Mouse (Mus musculus): Measurements from ENCODE around the gene Myh11. TPM values are rescaled to one million over a fixed set of nuclear protein-coding genes. Genes with fewer than 3 reads are reported as not detected.
"Not testable (repeated sequence)": the region's sequence is repeated elsewhere in the genome, so short reads cannot be mapped to it uniquely, and the experiment has no call there.

The Myh11 gene
- polyA plus RNA-seq, 1 experiment from 2014 or later = 0.70 TPM

DNA sequence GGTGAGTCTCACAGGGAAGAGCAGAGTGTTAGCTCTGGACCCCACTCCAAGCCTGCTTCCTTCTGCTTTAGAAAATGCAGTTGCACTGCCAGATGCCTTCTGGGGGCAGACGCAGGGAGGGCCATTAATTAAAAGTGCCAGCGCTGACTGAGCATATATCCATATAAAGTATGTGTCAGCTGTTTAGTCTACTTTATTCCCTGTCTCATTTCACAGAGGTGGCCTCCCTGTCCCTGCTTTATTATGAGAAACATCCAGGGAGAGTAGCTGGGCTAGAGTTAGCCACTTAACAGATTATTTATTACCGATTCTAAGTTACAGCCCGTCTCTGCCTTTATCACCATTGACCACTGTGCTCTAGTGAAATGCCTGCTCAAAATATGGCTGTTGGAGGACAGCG is 108.8 kb downstream of the Myh11 start:
- Histone ChIP-seq H3K4me3 (no peak overlapping the region), H3K27ac (no peak overlapping the region), H3K27me3 (ENCODE audit: insufficient read depth, poor library complexity, severe bottlenecking) (no peaks in the 10 kb centered on the region), H3K9me3 (no peaks in the 10 kb centered on the region), H3K4me1 (peaks cover 3% of the 10 kb centered on the region; the same call in 1 of the 2 replicates), H3K36me3 (peaks cover 97% of the 10 kb centered on the region)
- WGBS = 98% methylated on average over 5 of the region's 5 CpGs
- no peak for DNase-seq (ENCODE audit: low spot score)

DNA sequence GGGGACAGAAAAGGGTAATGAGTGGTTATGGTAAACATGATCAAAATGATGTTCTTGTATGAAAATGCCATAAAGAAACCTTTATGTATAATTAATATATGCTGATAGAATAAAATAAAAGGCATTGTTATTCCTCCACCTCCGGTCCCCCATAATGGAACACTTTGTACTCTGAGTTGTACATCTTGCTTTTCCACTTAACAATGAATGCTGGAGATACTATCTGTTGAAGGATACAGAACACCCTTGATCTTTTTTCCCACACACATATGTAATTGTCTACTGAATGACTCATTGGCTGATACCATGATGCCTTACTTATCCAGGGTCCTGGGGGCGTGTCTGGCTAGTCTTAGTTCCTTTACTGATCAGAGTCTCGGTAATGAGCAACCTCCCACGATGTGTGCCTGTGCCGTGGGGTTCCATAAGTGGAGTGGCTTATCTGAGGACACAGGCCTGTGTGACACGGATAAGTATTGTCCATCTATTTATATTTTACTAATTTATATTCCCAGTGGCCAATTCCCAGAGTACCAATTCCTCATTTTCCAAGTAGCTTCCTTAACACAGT is 110.9 kb downstream of the Myh11 start:
- Histone ChIP-seq H3K9me3 (no peaks in the 10 kb centered on the region), H3K36me3 (peaks cover 97% of the 10 kb centered on the region), H3K27ac (no peak overlapping the region), H3K4me1 (peaks cover 3% of the 10 kb centered on the region; the same call in 1 of the 2 replicates), H3K4me3 (no peak overlapping the region), H3K27me3 (ENCODE audit: insufficient read depth, poor library complexity, severe bottlenecking) (no peaks in the 10 kb centered on the region)
- no peak for DNase-seq (ENCODE audit: low spot score)
- 66% methylated on average over 6 of the region's 6 CpGs for WGBS

DNA sequence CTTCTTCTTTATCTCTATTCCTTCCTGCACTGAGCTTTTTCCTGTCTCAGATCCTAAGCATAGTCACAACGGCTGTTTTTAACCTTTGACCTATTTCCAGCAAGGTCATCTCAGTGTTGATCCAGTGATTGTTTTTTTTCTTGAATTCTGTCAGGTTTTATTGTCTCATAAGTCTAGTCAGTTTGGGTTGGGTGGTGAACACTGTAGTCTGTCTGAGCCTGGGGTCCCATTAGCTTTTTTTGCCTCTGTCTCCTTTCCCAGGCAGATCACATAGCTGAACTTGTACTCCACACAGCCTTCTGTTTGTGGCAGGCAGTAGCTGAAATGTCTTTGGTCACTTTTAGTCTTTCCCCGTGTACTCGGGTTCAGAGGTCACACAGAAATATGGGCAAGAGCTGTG is 113.1 kb downstream of the Myh11 start:
- Histone ChIP-seq H3K4me3 (no peak overlapping the region), H3K27ac (no peak overlapping the region), H3K9me3 (no peaks in the 10 kb centered on the region), H3K4me1 (peaks cover 3% of the 10 kb centered on the region; the same call in 1 of the 2 replicates), H3K27me3 (ENCODE audit: insufficient read depth, poor library complexity, severe bottlenecking) (no peaks in the 10 kb centered on the region), H3K36me3 (peaks cover 97% of the 10 kb centered on the region)
- no peak for DNase-seq (ENCODE audit: low spot score)
- 49% methylated on average over 3 of the region's 3 CpGs for WGBS

DNA sequence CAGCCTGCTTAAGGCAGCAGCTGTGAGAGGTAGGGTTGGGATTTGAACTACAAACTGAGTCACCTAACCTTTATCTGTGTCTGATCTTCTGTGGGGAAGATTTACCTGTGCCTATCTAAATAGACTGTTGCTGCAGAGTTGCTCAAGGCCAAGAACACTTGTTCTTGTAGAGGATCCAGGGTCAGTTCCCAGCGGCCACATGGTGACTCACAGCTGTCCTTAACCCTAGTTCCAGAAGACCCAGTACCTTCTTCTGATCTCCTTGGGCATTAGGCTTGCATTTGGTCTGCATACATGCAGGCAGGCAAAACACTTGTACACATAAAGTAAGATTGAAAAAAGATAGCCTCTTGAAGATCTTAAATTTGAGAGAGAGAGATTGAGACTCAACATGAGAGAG is 121.5 kb downstream of the Myh11 start:
- Histone ChIP-seq H3K4me1 (peaks cover 13% of the 10 kb centered on the region), H3K27ac (no peak overlapping the region), H3K9me3 (no peaks in the 10 kb centered on the region), H3K27me3 (ENCODE audit: insufficient read depth, poor library complexity, severe bottlenecking) (no peaks in the 10 kb centered on the region), H3K36me3 (peaks cover 77% of the 10 kb centered on the region), H3K4me3 (no peak overlapping the region)
- 98% methylated on average over 1 of the region's 1 CpGs for WGBS
- no peak for DNase-seq (ENCODE audit: low spot score)

DNA sequence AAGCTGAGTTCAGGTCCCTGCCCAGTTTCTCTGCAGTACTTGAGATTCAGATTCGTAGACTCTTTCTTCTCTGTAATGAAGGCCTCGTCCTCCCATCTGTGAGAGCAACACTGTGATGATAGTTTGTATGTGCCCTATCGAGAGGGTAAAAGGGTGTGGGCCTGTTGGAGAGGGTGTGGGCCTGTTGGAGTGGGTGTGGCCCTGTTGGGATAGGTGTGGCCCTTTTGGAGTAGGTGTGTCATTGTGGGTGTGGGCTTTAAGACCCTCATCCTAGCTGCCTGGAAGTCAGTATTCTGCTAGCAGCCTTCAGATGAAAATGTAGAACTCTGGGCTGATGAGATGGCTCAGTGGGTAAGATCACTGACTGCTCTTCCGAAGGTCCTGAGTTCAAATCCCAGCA is 124.7 kb downstream of the Myh11 start:
- DNase-seq (ENCODE audit: low spot score) = no peak
- WGBS = 84% methylated on average over 4 of the region's 4 CpGs
- H3K9me3 ChIP-seq = no peaks in the 10 kb centered on the region
- no peak overlapping the region for H3K4me3 ChIP-seq
- no peaks in the 10 kb centered on the region for H3K27me3 ChIP-seq (ENCODE audit: insufficient read depth, poor library complexity, severe bottlenecking)
- H3K4me1 ChIP-seq = peaks cover 20% of the 10 kb centered on the region
- H3K27ac ChIP-seq = no peak overlapping the region
- H3K36me3 ChIP-seq = peaks cover 49% of the 10 kb centered on the region

DNA sequence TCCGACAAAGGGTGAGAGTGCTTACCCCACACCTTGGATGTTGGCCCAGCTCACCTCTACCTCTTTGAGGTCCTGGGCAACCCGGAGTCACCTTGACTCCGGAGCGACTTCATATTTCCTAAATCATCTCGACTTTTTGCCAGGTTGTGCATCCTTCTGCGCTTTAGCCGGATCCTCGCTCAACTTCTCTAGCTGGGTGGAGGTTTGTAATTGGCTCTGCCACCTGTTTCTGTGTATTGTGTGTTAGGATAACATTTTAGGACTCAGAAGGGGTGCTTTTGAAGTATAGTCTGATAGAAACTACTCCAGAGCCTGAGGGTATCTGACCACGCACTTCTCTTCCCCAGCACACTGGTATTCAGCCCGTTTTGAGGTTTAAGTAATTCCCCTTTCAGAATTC is 127.4 kb downstream of the Myh11 start:
- H3K4me3 ChIP-seq = peak overlapping the region; percentile 79
- H3K9me3 ChIP-seq = no peaks in the 10 kb centered on the region
- peaks cover 21% of the 10 kb centered on the region for H3K36me3 ChIP-seq
- H3K27me3 ChIP-seq (ENCODE audit: insufficient read depth, poor library complexity, severe bottlenecking) = no peaks in the 10 kb centered on the region
- DNase-seq (ENCODE audit: low spot score) = no peak
- H3K4me1 ChIP-seq = peaks cover 20% of the 10 kb centered on the region
- peak overlapping the region; percentile 94 for H3K27ac ChIP-seq
- WGBS = 3% methylated on average over 10 of the region's 10 CpGs

DNA sequence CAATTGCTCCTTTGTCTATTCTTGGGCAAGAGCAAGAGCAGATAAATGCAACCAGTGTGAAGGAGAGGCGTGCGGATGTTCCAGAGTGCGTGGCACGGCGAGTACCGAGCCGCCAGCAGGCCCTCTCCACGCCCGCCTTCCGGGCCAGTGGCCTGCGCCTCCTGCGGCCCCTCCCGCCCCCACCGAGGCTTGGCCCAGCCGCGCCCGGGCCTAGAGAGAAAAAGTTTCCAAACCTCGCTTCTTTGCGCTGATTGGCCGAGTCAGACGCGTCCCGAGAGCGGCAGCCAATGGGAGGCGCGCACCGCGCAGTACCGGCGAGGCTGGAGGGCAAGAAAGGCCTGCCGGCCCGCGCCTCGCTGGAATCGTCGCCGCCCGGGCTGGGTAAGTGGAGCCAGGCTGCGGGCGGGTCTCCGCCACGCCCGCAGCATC is 128.2 kb downstream of the Myh11 start, which contains the start of the genes Nde1 and Marf1:
Gene Nde1 (plus strand): TSS at position 288 of the 429 bp plus-strand sequence.
Gene Marf1 (minus strand): TSS at position 364 of the 429 bp plus-strand sequence.
- Histone ChIP-seq H3K36me3 (peaks cover 14% of the 10 kb centered on the region; the same call in 1 of the 2 replicates), H3K4me3 (peak within 1 kb of the TSS; percentile 79), H3K9me3 (no peaks in the 10 kb centered on the region), H3K27me3 (ENCODE audit: insufficient read depth, poor library complexity, severe bottlenecking) (no peaks in the 10 kb centered on the region), H3K27ac (peak within 1 kb of the TSS; percentile 94), H3K4me1 (peaks cover 25% of the 10 kb centered on the region)
- WGBS = 0% methylated on average over 37 of the region's 43 CpGs
- peak; percentile 97 for DNase-seq (ENCODE audit: low spot score)

DNA sequence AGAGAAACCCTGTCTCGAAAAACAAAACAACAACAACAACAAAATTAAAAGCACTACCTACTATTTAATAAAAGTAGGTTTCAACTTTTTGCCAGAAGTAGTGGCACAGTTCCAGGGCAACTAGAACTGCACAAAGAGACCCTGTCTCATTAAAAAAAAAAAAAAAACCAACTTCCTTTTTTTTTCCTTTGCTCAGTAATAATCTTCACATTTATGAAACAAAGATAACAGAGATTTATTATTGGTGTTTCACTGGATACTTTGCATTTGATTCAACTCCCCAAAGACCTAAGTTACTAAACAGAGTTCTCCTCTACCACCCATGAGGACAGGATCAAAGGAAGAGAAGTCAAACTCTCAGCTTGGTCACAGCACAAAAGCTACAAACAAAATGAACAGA is 130.2 kb downstream of the Myh11 start:
- Histone ChIP-seq H3K36me3 (peaks cover 2% of the 10 kb centered on the region; the same call in 1 of the 2 replicates), H3K9me3 (no peaks in the 10 kb centered on the region), H3K4me3 (no peak overlapping the region), H3K27me3 (ENCODE audit: insufficient read depth, poor library complexity, severe bottlenecking) (no peaks in the 10 kb centered on the region), H3K27ac (no peak overlapping the region), H3K4me1 (peaks cover 29% of the 10 kb centered on the region)
- DNase-seq (ENCODE audit: low spot score) = no peak
- WGBS = 96% methylated on average over 1 of the region's 1 CpGs

DNA sequence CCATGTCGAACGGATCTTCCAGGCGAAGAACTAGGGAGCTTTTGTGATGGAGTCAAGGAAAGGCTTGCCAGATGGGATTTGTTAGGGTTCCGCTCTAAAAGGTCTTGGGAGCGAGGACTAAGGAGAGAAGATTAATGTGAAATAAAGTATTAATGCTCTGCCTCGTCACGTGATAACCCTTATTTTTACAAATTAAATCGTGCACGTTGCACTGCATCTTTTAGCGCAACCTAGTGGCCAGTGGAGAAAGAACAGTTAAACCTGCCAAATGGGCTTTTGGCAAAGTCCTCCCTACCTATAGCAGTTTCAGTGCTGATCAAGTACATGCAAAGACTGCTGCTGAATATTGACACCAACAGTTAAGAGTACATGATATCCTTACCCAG is 131.4 kb downstream of the Myh11 start:
- Histone ChIP-seq H3K4me1 (peaks cover 17% of the 10 kb centered on the region), H3K36me3 (no peaks in the 10 kb centered on the region), H3K27me3 (ENCODE audit: insufficient read depth, poor library complexity, severe bottlenecking) (no peaks in the 10 kb centered on the region), H3K9me3 (no peaks in the 10 kb centered on the region), H3K27ac (peak overlapping the region; percentile 89), H3K4me3 (peak overlapping the region; percentile 82)
- DNase-seq (ENCODE audit: low spot score) = peak; percentile 84
- 0% methylated on average over 10 of the region's 10 CpGs for WGBS

DNA sequence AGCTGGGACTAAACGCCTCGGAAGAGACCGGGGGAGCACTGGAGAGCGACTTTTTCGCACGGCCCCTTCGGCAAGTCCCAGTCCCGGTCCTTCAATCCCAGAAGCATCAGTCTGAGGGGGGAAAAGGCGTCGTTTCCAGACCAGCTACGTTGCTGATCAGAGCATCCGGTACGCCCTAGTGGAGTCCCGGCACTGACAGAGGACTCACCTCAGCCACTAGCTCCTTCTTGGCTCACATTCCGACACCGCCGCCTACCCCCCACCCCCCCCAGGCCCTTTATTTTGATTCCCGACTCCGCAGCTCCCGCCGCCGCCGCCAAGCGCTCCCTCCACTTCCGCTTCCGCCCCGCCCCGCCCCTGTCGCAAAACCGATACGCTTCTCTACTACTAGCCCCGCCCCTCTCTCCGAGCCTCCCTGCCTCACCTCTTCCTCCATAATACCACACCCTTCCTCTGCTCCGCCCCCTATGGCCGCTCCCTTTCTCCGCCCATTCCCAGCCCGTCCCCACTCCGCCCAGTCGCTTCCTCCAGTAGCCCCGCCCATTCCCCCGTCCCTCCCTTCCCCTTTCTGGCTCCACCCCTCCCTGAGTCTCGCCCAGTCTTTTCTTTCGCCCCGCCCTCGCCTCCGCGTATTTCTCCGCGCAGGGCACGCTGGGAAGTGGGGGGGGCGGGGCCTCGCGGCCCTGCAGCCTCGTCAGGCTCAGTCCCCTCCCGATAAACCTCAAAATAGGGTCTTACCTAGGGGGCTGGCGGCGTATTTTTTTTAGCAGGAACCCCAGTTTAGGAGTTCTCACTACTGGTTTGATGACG is 132.0 kb downstream of the Myh11 start:
- Histone ChIP-seq H3K4me3 (peak overlapping the region; percentile 82), H3K9me3 (no peaks in the 10 kb centered on the region), H3K27ac (peak overlapping the region; percentile 89), H3K4me1 (peaks cover 13% of the 10 kb centered on the region), H3K36me3 (no peaks in the 10 kb centered on the region), H3K27me3 (ENCODE audit: insufficient read depth, poor library complexity, severe bottlenecking) (no peaks in the 10 kb centered on the region)
- peak; percentile 100 for DNase-seq (ENCODE audit: low spot score)
- WGBS = under 1% methylated on average over 58 of the region's 58 CpGs

DNA sequence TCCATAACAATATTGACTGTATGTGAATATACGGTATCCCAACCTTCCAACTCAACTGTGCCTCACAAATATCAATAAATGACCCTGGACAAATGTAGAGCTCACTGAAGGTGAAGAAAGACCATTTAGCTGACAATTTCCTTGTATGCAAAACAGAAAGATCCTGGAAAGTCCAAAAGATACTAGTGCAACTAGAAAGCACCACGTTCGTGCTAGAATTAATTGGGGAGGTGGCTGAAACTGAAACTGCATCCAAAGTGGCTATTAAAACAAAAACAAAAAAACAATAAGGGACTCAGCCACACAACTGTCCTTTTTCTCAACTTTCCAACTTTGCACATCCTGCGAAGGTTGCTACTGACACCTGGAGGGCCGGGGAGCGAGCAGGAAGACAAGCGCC is 132.6 kb downstream of the Myh11 start:
- H3K4me1 ChIP-seq = peaks cover 10% of the 10 kb centered on the region
- no peaks in the 10 kb centered on the region for H3K27me3 ChIP-seq (ENCODE audit: insufficient read depth, poor library complexity, severe bottlenecking)
- WGBS = 10% methylated on average over 7 of the region's 7 CpGs
- peak overlapping the region; percentile 82 for H3K4me3 ChIP-seq
- H3K27ac ChIP-seq = peak overlapping the region; percentile 89
- peaks cover 3% of the 10 kb centered on the region; the same call in 1 of the 2 replicates for H3K36me3 ChIP-seq
- H3K9me3 ChIP-seq = no peaks in the 10 kb centered on the region
- DNase-seq (ENCODE audit: low spot score) = no peak

DNA sequence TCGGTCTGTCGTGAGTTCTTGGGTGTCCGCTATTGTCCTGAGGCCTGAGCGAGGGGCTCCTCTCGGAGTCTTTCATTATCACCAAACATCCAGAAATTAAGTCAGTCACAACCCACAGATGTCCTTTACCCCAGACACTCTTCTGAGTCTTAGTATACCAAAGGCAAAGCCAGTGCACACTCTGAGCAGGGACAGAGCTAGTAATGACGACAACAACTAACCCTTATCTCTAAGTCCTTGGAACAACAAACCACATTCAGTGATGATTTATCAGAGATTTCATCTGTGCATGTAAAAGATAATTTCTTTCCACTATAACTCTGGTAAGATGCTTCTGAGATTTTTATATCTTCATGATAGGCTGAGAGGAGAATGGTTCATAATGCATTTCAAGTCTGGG is 134.9 kb downstream of the Myh11 start:
- H3K9me3 ChIP-seq = no peaks in the 10 kb centered on the region
- WGBS = 88% methylated on average over 6 of the region's 6 CpGs
- peaks cover 10% of the 10 kb centered on the region for H3K4me1 ChIP-seq
- H3K27ac ChIP-seq = no peak overlapping the region
- no peaks in the 10 kb centered on the region for H3K27me3 ChIP-seq (ENCODE audit: insufficient read depth, poor library complexity, severe bottlenecking)
- peaks cover 23% of the 10 kb centered on the region for H3K36me3 ChIP-seq
- DNase-seq (ENCODE audit: low spot score) = no peak
- no peak overlapping the region for H3K4me3 ChIP-seq

DNA sequence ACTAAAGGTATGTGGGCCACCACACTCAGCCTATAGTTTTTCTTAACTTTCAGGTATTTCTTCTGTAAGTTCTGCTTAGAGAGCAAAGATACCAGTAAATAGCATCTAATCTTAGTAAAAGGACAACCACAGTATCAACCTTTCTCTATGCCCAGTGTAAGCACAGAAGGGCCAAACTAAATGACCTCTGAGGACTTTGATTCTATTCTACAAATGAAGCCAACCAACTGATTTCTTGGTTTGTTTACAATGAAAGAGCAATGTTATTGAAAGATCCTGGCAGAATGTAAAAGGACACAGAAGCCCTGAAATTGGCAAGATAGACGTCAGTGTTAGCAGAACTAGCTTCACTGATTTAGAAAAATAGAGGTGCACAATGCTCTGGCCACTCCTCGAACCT is 135.5 kb downstream of the Myh11 start:
- not testable (repeated sequence) for H3K27me3 ChIP-seq (ENCODE audit: insufficient read depth, poor library complexity, severe bottlenecking); H3K4me3 ChIP-seq; H3K27ac ChIP-seq; DNase-seq (ENCODE audit: low spot score); H3K9me3 ChIP-seq; H3K4me1 ChIP-seq
- 82% methylated on average over 1 of the region's 2 CpGs for WGBS
- H3K36me3 ChIP-seq = peaks cover 28% of the 10 kb centered on the region

All from heart, embryonic 10.5 days (tissue).